Mouse (Mus musculus) midbrain, postnatal 0 days (tissue): ENCODE data around the gene Uvrag. TPM values are rescaled to one million over a fixed set of nuclear protein-coding genes. Genes with fewer than 3 reads are reported as not detected.

ENCODE experiments used
- ATAC-seq: fragments of 200-750 bp; cut with Nextera tagmentation; 2 replicates; pipeline ENCODE4 v1.8.0; 2017; ENCODE audit warnings: moderate number of reproducible peaks, mild to moderate bottlenecking, moderate TSS enrichment, moderate library complexity; ENCODE audit not compliant: low FRiP score
- DNase-seq: peaks from one replicate; pipeline ENCODE4 v3.0.0-alpha.2; 2015; ENCODE audit warnings: low spot score
- H3K27ac ChIP-seq: fragments of 300-500 bp; sonication (generic); 2 replicates; pipeline ENCODE4 v1.5.1; 2014; ENCODE audit warnings: low read depth, mild to moderate bottlenecking, low read length, mixed read lengths
- H3K27me3 ChIP-seq: fragments of 300-500 bp; sonication (generic); 2 replicates; pipeline ENCODE4 v1.6.1; 2014; ENCODE audit warnings: low read length, control low read depth, mixed read lengths; ENCODE audit not compliant: insufficient read depth
- H3K36me3 ChIP-seq: fragments of 300-500 bp; sonication (generic); 2 replicates; pipeline ENCODE4 v1.6.1; 2014; ENCODE audit warnings: low read length, control low read depth, mixed read lengths; ENCODE audit not compliant: insufficient read depth
- H3K4me1 ChIP-seq: fragments of 300-500 bp; sonication (generic); 2 replicates; pipeline ENCODE4 v1.6.1; 2014; ENCODE audit warnings: mild to moderate bottlenecking, control low read depth, antibody characterized with exemption, low read length, mixed read lengths; ENCODE audit not compliant: insufficient read depth
- H3K4me2 ChIP-seq: fragments of 300-500 bp; sonication (generic); 2 replicates; pipeline ENCODE4 v1.6.1; 2014; ENCODE audit warnings: low read depth, mild to moderate bottlenecking, low read length, mixed read lengths; ENCODE audit not compliant: poor library complexity, severe bottlenecking
- H3K4me3 ChIP-seq: fragments of 300-500 bp; sonication (generic); 2 replicates; pipeline ENCODE4 v1.5.1; 2014; ENCODE audit warnings: low read depth, mild to moderate bottlenecking, low read length, moderate library complexity
- H3K9ac ChIP-seq: fragments of 300-500 bp; sonication (generic); replicated peaks from 2 replicates; pipeline ENCODE4 v1.6.1; 2014; ENCODE audit warnings: mild to moderate bottlenecking, low read length, moderate library complexity, mixed read lengths; ENCODE audit not compliant: poor library complexity, severe bottlenecking
- H3K9me3 ChIP-seq: fragments of 300-500 bp; sonication (generic); 2 replicates; pipeline ENCODE4 v1.6.1; 2016; ENCODE audit warnings: low read length, control low read depth
- CTCF ChIP-seq: IDR thresholded peaks from 2 replicates; pipeline ENCODE4 v1.5.1; 2016; ENCODE audit warnings: antibody characterized with exemption, mild to moderate bottlenecking
- WGBS: fragments of 180-500 bp; shearing (Covaris S2); extraction: QIAGEN DNeasy Blood & Tissue Kit; methylation state at CpG from one replicate; pipeline ENCODE4 v1.1.7; 2014; 5-methylcytosine and 5-hydroxymethylcytosine counted together
- polyA plus RNA-seq: library from polyadenylated mRNA; unstranded; fragments of >200 nt; fragmentation: Nextera tagmentation; extraction: Ambion mirVana; gene quantifications from 2 replicates; pipeline ENCODE4 v1.2.1, GENCODE M21; 2015
- total RNA-seq: library from RNA; depleted of rRNA; stranded (reverse); fragments of >200 nt; gene quantifications from 2 replicates; pipeline ENCODE4 v1.2.3, GENCODE M21; 2014

Gene Uvrag
- total and polyA plus RNA-seq, 2 experiments from 2014 or later, result 19.8 to 23.3 TPM

DNA sequence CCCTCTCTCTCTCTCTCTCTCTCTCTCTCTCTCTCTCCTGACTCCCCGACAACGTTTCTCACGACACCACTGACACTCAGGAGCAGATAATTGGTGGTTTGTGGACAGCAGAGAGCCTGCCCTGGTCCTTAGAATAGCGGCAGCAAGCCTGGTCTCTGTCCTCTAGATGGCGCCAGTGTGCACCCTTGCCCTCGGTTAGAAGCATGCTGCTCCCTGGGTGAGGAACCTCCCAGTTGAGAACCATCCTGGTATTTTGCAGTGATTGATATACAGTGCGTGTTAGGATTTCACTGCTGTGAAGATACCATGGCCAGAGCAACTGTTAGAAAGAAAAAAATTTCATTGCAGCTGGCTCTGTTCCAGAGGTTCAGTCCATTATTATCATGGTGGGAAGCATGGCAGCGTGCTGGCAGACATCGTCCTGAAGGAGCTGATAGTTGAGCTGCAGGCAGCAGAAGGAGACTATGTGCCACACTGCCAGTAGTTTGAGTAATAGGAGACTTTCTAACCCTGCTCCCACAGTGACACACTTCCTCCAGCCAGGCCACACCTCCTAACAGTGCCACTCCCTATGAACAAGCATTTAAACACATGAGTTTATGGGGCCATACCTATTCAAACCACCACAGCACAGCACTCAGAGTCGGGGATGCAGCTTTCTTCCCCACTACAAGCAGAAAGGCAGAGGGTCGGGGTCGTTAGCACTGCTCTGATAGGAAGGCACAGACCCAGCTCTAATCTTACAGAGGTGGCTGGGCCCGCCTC is 178.2 kb downstream of the Uvrag start:
- H3K4me2 ChIP-seq, result no peak overlapping the region
- no peaks in the 10 kb centered on the region for H3K9me3 ChIP-seq
- H3K27me3 ChIP-seq, result no peaks in the 10 kb centered on the region
- H3K36me3 ChIP-seq, result no peaks in the 10 kb centered on the region
- 51% methylated on average over 10 of the region's 13 CpGs for WGBS
- no peak overlapping the region for H3K4me3 ChIP-seq
- ATAC-seq (peak; percentile 73), DNase-seq (peak; percentile 81)
- no peak overlapping the region for H3K27ac ChIP-seq
- TF ChIP-seq CTCF, result peak; percentile 81
- H3K4me1 ChIP-seq, result no peaks in the 10 kb centered on the region
- no peak overlapping the region for H3K9ac ChIP-seq

DNA sequence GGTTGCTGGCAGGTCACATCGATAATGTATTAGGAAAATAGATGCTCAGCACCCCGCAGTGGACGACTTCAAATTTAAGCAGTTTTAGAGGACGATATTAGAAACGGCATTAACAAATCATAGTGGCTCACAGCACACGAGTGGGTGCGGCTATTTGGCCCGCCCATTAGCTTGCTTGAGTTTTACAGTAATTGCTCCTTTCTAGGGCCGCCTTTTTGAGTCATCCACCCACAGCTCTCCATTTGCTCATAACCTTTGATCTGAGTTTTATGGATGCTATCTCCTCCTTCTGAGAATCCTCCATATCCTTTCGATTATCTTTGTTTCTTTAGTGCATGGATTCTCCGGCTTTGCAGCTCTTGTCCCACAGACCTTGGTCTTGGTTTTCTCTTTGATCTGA is 178.9 kb downstream of the Uvrag start:
- H3K27me3 ChIP-seq, result no peaks in the 10 kb centered on the region
- no peak overlapping the region for H3K27ac ChIP-seq
- no peak for TF ChIP-seq CTCF
- no peak overlapping the region for H3K4me3 ChIP-seq
- no peaks in the 10 kb centered on the region for H3K4me1 ChIP-seq
- no peaks in the 10 kb centered on the region for H3K36me3 ChIP-seq
- no peaks in the 10 kb centered on the region for H3K9me3 ChIP-seq
- no peak for DNase-seq
- H3K4me2 ChIP-seq, result no peak overlapping the region
- no peak for ATAC-seq
- H3K9ac ChIP-seq, result no peak overlapping the region
- 82% methylated on average over 11 of the region's 11 CpGs for WGBS

DNA sequence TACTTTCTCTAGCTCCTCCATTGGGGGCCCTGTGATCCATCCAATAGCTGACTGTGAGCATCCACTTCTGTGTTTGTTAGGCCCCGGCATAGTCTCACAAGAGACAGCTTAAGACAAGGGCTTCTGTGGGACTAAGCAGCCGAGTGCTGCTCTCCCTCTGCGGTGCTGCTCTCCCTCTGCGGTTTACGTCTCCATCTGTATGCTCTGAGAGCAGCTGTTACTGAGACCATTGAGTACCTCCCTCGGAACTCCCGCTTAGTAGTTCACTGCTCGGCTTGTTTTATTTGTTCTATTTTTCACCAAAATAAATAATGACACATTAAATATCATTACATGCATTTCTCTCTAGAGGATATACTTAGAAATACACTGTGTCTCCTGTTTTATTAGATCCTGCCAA is 180.7 kb downstream of the Uvrag start:
- H3K27ac ChIP-seq, result no peak overlapping the region
- ATAC-seq, result no peak
- WGBS, result 87% methylated on average over 8 of the region's 8 CpGs

DNA sequence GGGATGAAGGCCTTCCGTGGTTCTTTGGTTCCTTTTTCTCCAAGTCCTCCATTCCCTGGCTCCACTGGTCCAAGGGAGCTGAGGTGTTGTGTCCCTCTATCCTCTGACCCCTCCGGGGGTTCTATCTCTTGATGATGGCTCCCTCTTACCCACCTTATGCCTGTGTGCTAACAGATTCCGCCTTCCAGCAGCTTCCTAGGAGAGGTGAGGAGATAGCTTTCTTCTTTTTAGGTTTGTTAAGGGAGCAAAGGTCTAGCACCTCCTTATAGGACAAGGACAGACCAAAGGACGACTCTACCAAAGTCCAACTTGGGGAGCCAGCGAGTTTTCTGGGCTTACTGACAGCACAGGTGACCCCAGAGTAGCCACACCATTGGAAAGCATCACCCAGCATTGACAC is 181.7 kb downstream of the Uvrag start:
- DNase-seq (no peak), ATAC-seq (no peak)
- H3K27ac ChIP-seq, result no peak overlapping the region
- H3K4me1 ChIP-seq, result no peaks in the 10 kb centered on the region
- no peaks in the 10 kb centered on the region for H3K9me3 ChIP-seq
- H3K9ac ChIP-seq, result no peak overlapping the region
- TF ChIP-seq CTCF, result no peak
- no peak overlapping the region for H3K4me2 ChIP-seq
- WGBS, result 90% methylated on average over 5 of the region's 5 CpGs
- H3K4me3 ChIP-seq, result no peak overlapping the region
- no peaks in the 10 kb centered on the region for H3K36me3 ChIP-seq
- no peaks in the 10 kb centered on the region for H3K27me3 ChIP-seq

More for the DNA sequence above, 180.7 kb downstream of the Uvrag start:
- Histone ChIP-seq H3K4me2 (no peak overlapping the region), H3K9me3 (no peaks in the 10 kb centered on the region), H3K4me3 (no peak overlapping the region), H3K4me1 (no peaks in the 10 kb centered on the region), H3K27me3 (no peaks in the 10 kb centered on the region), H3K36me3 (no peaks in the 10 kb centered on the region), H3K9ac (no peak overlapping the region)
- no peak for TF ChIP-seq CTCF
- no peak for DNase-seq

DNA sequence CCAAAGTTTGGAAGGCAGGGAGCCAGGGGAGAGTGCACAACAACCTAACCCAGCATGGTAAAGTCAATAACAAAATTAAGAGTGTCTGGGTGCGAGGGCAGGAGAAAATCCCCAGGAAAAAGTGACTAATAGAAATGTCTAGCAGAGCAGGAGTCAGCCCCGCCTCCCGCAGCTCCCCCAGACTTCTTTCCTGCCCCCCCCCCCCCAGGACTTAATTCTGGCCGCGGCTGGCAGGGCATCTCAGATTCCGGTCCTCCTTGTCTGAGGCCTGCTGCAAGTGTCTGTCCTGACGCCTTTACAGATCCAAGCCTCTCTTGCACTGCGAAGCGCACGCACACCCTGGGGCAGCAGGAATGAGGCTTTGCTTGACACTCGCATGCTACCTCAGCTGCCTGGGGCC is 182.8 kb downstream of the Uvrag start:
- WGBS, result 27% methylated on average over 11 of the region's 11 CpGs
- Histone ChIP-seq H3K4me3 (no peak overlapping the region), H3K9ac (no peak overlapping the region), H3K36me3 (no peaks in the 10 kb centered on the region), H3K27me3 (no peaks in the 10 kb centered on the region), H3K9me3 (no peaks in the 10 kb centered on the region), H3K4me1 (no peaks in the 10 kb centered on the region), H3K27ac (no peak overlapping the region), H3K4me2 (no peak overlapping the region)
- no peak for TF ChIP-seq CTCF
- ATAC-seq, result no peak
- DNase-seq, result no peak

DNA sequence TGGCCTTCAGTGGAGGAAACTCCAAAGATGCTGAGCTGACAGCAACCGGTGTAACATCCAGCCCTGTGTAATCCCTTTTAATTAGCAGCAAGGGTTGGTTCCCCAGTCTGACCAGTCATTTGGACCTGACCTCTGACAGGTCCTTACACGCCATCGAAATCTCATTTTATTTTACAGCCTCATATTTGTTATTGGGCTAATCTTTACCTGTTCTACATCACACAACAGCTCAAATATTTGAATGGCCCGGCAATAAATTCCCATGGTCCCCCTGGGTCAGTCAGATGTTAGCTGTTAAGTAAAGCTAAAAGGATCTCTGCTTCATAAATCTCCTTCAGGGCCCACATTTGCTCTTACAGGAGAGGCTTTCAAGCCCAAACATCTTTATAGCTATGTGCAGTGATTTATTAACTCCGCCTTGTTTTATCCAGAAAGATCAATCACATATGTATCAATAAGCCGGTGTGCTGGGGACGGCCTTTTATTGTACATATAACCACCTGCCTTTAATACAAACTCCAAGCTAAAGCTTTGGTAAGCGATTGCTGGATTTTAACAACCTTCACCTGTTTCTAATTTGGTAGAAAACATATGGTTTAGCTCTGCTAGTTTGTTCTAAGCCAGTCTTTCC is 183.7 kb downstream of the Uvrag start:
- H3K27ac ChIP-seq, result no peak overlapping the region
- no peak for TF ChIP-seq CTCF
- no peak overlapping the region for H3K4me2 ChIP-seq
- no peaks in the 10 kb centered on the region for H3K9me3 ChIP-seq
- DNase-seq, result no peak
- H3K4me3 ChIP-seq, result no peak overlapping the region
- H3K4me1 ChIP-seq, result no peaks in the 10 kb centered on the region
- no peaks in the 10 kb centered on the region for H3K27me3 ChIP-seq
- ATAC-seq, result no peak
- H3K36me3 ChIP-seq, result no peaks in the 10 kb centered on the region
- H3K9ac ChIP-seq, result no peak overlapping the region
- WGBS, result 84% methylated on average over 8 of the region's 8 CpGs
